Mouse (Mus musculus) ovary, adult 10 weeks (tissue): Measurements from ENCODE around the gene Galm. TPM values are rescaled to one million over a fixed set of nuclear protein-coding genes. Genes with fewer than 3 reads are reported as not detected.

Experiments used
- polyA plus RNA-seq: library from polyadenylated mRNA; stranded (reverse); fragments of 350-450 nt; fragmentation: Illumina TruSeq; extraction: RNeasy Lipid Tissue Mini Kit (QIAGEN cat#74804); gene quantifications from one replicate; pipeline ENCODE4 v1.2.3, GENCODE M21; 2014

Gene Galm
- polyA plus RNA-seq, result 23.2 TPM

DNA sequence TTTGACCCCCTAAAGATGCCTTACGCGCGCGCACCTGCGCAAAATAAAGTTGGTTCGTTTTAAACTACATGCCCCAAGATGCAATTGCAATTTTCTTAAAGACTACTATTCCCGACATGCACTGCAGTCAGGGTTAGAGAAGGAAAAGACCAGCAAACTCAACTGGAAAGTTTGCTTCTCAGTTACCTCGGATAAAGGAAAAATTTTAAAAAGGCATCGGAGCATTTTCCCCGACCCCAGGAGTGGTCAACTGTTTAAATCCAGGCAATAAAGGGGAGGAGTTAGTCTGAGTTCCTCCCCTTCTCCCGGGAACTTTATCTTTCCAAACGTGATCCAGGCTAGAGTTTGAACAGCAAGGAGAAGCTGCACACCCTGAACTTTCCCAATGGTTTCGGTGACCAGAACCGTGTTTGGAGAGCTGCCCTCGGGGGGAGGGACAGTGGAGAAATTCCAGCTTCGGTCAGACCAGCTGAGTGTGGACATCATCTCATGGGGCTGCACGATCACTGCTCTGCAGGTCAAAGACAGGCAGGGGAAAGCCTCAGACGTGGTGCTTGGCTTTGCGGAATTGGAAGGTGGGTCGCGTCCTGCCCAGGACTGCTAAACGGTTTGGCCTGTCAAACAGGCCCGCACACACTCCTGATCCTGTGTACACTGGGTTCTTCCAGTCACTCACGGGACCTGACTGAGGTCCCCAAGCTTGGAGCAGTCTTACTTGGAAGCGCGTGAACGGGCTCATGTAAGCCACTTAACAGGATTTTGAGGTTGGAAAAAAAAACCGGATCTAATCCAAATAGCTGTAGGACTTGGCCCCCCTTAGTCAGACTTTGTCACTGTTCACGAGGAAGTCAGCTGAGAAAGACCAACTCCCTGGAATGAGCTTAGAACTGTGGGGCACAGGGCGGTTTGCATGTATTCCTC is at the start of gene Galm:
Gene Galm, plus strand, starts transcription at position 141 of the 921 bp plus-strand sequence.

DNA sequence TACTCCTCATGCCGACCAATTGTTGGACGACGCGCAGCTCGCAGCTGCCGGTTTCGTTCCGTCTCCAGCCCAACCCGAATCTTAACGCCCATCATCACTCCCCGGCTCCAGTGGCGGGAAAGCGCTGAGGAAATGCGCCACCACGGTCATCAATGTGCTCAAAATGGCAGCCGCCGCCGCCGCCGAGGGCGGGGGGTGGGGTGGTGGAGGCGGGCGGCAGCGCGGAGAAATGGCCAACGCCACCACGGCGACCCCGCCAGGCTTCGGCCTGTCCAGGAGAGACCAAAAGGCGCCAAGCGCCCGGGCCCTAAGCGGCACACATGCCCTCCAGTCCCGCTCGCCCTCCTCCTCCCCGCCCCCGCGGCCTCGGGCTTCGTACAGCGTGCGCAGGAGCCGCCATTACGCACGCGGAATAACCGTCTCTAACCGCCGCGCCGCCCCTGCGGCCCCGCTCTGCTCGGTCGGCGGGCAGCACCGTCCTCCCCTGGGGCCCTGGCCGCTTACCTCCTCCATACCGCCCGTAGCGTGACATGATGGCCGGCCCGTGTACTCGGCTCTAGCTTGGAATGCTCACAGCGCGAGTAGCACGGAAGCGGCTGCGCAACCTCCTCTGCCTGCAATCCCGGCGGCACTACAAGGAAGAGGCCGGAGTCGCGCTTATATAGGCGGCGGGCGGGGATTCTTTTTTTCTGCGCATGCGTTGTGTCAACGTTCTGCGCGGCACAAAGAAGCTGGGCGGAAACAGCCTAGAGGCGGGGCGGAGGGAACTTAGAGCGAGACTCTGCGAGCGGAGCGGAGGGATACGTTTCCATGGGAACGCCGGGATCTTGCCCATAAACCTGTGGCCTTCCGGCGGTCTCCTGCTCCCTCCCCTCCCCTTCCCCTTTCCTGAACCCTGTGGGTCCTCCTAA is 79.7 kb downstream of the Galm start, which contains the start of the genes Srsf7 and Ttc39d:
Gene Srsf7, minus strand, starts transcription at position 637 of the 911 bp plus-strand sequence.
Gene Ttc39d, plus strand, starts transcription at position 790 of the 911 bp plus-strand sequence.

DNA sequence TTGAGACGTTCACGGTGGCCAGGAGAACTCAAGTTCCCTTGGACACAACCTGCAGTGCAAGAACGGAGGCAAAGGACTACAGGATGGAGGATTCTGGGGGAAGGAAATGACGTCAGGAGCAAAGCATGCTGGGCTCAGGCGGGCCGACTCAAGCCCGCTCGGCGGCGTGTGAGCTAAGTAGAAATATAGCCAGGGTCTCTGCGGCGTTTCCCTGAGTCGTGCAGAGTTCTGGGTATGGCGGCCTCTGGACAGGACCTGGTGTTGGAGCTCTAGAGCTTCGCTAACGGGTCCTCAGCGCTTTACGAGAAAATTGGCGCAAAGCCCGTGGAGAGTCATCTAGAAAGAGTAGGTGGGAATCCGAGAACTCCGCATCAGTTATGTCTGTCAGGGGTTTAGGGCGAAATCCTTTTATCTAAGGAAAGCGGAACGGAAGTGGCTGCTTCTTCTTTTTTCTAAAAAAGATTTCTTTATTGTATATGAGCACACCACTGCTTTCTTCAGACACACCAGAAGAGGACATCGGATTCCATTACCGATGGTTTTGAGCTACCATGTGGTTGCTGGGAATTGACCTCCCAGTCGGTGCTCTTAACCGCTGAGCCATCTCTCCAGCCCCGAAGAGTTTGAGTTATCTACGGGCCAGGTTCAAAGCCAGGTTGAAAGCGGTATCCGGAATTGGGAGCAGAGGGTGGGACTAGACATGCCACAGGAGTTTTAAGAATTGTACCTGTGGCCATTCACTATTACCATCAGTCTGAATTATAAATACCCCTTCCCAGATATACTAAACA is 97.2 kb downstream of the Galm start, which contains the start of gene Gemin6:
Gene Gemin6, plus strand, starts transcription at position 116 of the 791 bp plus-strand sequence.

Other genes with a start within 250 kb of the Galm start
- gene Atl2, start 231.3 kb upstream of the Galm start, polyA plus RNA-seq, result 117 TPM
- gene Hnrnpll, start 65.1 kb upstream of the Galm start, polyA plus RNA-seq, result 141 TPM
- gene Srsf7, start 79.8 kb downstream of the Galm start, polyA plus RNA-seq, result 381 TPM
- gene Ttc39d, start 80.0 kb downstream of the Galm start, polyA plus RNA-seq, result 0.88 TPM
- gene Gemin6, start 97.0 kb downstream of the Galm start, polyA plus RNA-seq, result 18.9 TPM
- 12.2 TPM for gene Morn2, start 162.7 kb downstream of the Galm start, polyA plus RNA-seq
- 17.1 TPM for gene Dhx57, start 163.0 kb downstream of the Galm start, polyA plus RNA-seq
- gene Arhgef33, start 179.9 kb downstream of the Galm start, polyA plus RNA-seq, result 1.5 TPM
- not detected for gene Gm10190, start 246.1 kb downstream of the Galm start, polyA plus RNA-seq